Mouse (Mus musculus) monocyte, adult 5-6 weeks (primary cell): ENCODE data around the gene Gm2115. TPM values are rescaled to one million over a fixed set of nuclear protein-coding genes. Genes with fewer than 3 reads are reported as not detected.

Source experiments
- ATAC-seq: fragments of 153-309, 156-312 bp; replicated peaks from 2 replicates; pipeline ENCODE4 v1.8.0; 2017; ENCODE audit warnings: mild to moderate bottlenecking; ENCODE audit not compliant: low TSS enrichment, insufficient number of reproducible peaks, severe bottlenecking, poor library complexity, low FRiP score
- total RNA-seq: library from RNA; stranded (forward); fragments of 200-1000, 200-491, 200-594 nt; gene quantifications from 3 replicates; pipeline ENCODE4 v1.2.3, GENCODE M21; 2017

Gene Gm2115
- total RNA-seq, 1 experiment from 2014 or later: not detected

GRCm38 (mm10) chr7:84618951-84619350, 90.2 kb downstream of the Gm2115 start:
- no peak for ATAC-seq

- no peak for ATAC-seq
Measured at GRCm38 (mm10) chr7:84620956-84621355, 92.2 kb downstream of the Gm2115 start.

- ATAC-seq: no peak
Measured at GRCm38 (mm10) chr7:84623718-84624117, 95.0 kb downstream of the Gm2115 start.

GRCm38 (mm10) chr7:84631878-84632277, 103.1 kb downstream of the Gm2115 start:
- no peak for ATAC-seq

Other genes starting within 250 kb of the Gm2115 start
- 0.10 TPM in 1 of 3 replicates, not detected in the others for gene Arnt2, start 118.8 kb upstream of the Gm2115 start, total RNA-seq
- 2.1 to 6.1 TPM (median 5.5 TPM) in 3 replicates for gene Fah, start 77.8 kb downstream of the Gm2115 start, total RNA-seq
- gene Zfand6, start 161.0 kb downstream of the Gm2115 start, total RNA-seq: 176 to 191 TPM (median 189 TPM) in 3 replicates